Mouse (Mus musculus): ENCODE results near the gene Tmem258.
"Not testable (repeated sequence)": the region's sequence is repeated elsewhere in the genome, so short reads cannot be mapped to it uniquely, and the experiment has no call there.

Tmem258 gene

DNA sequence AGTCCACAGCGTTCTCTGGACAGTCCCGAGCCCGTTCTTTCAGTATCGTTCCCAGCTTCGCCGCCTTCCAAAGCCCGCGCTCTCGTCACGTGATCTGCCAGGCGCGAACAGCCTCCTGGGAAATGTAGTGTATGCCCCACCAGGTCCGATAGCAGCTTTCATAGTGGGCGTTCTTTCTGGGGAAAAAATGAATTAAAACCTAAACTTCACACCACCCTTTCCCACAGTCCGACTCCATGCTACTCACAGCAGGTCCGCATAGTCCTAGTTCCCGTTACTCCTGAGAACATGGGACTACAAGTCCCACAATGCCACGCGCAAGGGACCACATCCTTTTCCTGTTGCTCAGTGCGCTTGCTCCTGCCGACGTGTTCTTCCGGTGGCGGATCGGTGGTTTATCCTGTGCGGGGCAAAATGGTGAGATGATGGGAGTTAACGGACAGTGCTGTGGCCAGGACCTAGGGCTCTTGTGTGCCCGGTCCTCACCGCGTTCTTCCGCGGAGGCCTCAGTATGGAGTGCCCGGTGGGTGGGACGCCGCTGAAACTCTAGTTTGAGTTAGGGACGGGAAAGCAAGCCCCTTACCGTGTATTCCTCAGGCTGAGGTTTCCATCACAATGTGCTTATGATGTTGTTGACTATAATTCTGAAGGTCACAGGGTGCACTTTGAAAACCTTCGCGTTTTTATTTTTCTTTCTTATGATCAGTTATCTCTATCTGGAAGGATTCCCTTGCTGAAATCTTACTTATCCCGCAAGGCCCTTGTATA is at the start of gene Tmem258, which contains the start of gene Fen1:
Gene Tmem258, plus strand, starts transcription at position 167 of the 768 bp plus-strand sequence.
Gene Fen1, minus strand, starts transcription at position 322 of the 768 bp plus-strand sequence.
- peak; percentile 89 for DNase-seq

- DNase-seq = no peak
Measured at GRCm38 (mm10) chr19:10157725-10158124, 46.1 kb upstream of the Tmem258 start.

DNA sequence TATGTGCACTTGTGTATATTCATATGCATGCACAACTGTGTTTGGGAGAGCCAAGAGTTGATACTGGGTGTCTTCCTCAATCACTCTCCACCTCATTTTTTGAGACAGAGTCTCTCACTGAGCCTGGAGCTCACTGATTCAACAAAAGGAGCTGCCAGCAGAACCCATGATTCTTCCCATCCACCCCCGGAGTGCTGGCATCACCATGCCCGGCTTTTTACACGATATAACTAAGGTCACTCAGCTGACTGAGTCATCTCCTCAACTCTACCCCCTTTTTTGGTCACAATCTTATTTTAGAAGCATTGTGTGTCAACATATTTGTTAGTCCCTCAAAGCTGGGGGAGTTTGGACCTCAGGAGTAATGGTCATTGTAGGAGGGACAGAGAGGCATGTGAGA is 39.9 kb upstream of the Tmem258 start:
- no peak for DNase-seq

DNA sequence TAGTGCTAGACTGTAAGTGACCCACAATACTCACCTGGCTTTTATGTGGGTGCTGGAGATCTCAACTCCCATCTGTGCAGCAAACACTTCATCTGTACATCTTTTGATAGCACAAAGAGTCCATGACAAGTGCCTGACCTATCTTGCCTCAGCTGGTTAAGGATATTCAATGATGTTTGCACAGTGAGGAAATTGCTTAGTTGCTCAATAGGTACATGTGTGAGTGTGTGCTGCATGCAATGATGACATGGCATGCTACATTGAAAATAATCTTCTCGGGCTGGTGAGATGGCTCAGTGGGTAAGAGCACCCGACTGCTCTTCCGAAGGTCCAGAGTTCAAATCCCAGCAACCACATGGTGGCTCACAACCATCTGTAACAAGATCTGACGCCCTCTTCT is 37.9 kb upstream of the Tmem258 start:
- DNase-seq = not testable (repeated sequence)

DNA sequence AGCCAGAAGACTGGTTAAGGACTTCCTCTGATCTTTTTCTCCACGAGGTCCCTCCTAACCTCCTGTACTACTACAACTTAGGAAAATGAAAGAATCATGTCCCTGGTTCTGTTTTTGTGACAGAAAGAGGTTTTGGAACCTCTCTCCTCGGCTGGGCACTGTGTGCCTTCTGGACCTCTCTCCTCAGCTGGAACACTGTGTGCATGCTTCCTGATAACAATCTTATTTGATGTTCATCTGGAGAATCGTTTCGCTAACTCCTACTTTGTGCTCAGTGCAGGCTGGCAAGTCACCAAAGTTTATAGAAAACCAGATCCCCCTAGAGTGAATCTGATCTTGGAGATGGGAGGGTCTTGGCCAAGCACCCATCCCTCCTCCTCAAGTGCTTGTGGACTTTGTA is 36.7 kb upstream of the Tmem258 start:
- DNase-seq = no peak

DNA sequence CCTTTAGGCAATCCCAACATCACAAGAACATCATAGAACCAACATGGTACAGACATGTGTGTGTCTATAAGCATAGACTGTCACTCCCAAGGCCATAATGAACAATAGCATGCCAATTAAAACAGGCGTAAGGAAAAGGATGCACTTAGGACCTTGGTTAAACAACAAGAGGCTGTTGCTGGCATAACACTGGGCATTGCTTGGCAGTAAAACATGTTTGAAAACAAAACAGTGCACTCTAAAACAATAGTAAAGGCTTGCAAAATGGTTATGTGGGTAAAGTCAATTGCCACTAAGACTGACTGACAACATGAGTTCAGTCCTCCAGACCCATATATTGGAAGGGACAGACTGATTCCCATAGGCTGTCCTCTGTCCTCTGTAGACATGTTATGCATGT is 35.9 kb upstream of the Tmem258 start:
- DNase-seq = no peak

DNA sequence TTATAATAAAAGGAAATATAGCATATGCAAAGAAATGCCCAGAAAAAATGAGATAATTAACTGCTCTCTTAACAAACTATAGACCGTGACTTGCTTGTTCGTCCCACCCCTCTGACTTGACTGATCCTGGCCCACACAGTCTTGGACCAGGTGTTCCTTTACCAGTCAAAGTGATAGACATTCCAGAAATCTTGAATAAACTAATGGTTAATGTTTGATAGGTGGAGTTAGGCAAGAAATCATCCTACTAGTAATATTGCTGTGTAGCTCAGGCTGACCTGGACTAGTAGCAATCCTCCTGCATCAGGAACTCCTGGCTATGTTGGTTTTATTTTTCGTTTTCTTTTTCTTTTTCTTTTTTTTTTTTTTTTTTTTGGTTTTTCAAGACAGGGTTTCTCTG is 35.4 kb upstream of the Tmem258 start:
- DNase-seq = no peak

DNA sequence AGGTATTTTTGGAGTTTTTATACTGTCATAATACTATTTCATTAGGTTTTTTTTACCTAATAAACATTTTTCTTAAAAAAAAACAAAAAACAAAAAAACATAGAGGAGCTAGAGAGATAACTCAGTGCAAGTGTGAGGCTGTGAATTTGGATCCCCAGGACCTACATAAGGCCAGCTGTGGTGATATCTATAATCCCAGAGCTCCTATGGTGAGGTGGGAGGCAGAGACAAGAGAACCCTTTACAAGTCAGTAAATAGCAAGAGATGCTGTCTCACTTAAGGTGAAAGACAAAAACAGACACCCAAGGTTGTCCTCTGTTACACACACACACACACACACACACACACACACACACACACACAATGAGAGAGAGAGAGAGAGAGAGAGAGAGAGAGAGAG is 34.6 kb upstream of the Tmem258 start:
- DNase-seq = no peak

GRCm38 (mm10) chr19:10169692-10170330 is 34.0 kb upstream of the Tmem258 start:
- not testable (repeated sequence) for DNase-seq

GRCm38 (mm10) chr19:10170466-10170865 is 33.3 kb upstream of the Tmem258 start:
- no peak for DNase-seq

DNA sequence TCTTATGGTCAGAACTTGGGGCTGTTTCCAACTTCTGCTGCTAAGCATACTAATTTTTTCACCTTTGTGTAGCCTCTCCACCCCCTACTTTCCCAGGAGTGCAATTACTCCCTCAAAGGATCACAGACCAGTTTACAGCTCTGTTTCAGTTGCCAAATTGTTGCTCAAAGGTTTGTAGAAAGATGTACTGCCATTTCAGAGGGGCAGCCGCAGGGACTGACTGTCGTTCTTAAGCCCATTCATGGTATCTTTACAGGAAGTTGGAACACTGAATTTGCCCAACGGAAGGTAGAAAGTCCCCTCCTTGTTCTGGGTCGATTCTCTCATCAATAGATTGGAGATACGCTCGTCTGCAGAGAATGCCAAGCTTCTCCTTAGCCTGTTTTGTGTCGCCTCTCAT is 32.5 kb upstream of the Tmem258 start:
- DNase-seq = no peak

- DNase-seq = peak; percentile 57
Measured at GRCm38 (mm10) chr19:10171846-10172245, 32.0 kb upstream of the Tmem258 start.

DNA sequence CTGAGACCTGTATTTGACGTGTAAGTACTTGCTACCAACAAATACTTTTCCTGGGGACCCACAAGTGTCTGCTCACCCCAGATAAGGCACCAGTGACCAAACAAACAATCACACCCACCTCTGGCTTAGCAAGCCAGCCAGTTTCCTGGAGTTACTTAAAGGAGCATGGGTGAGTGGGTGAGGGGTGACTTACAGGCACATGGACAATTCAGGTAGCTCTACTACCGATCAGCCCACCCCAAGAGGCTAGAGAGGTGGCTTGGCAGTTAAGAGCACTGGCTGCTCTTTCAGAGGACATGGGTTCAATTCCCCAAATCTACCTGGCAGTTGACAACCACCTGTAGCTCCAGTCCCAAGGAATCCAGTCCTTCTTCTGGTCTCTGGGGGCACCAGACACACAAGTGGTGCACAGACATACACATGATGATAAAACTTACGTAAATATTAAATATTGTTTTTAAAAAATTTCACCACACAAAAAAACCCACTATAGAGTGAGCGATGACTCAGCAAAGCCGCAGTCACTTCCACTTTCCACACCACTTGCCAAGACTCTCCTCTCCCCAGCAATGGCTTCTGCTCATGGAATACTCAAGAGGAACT is 30.6 kb upstream of the Tmem258 start:
- DNase-seq = no peak

DNA sequence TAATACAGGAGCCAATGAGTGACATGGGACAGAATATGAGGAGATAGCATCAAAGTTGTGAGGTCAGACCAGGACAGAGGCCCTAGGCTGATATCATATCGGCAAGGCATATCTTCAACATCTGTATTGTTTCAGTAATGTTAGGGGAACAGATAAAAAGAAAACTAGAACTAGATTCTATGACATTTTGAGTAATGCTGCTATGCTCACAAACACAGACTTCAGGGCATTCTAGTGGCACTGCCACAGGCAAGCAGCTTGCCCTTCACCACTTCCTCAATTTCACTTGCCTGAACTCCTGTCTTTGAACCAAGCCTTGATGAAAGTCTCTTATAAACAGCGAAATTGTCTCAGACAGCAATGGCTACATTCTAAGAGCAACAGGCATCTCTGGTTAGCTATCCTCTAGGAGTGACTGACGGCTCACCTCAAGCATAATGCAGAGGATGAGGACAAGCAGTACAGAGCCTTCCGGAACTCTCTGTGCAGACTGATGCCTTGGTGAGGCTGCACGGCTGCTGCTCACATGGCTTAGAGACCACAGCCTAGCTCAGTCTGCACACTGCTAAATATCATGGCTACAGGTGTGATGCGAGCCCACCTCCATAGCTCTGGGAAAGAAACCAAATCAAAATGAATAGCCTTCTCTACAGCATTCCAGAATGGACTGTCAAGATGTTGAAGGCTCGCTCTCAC is 29.8 kb upstream of the Tmem258 start:
- DNase-seq = no peak

- no peak for DNase-seq
Measured at GRCm38 (mm10) chr19:10174956-10175355, 28.9 kb upstream of the Tmem258 start.

DNA sequence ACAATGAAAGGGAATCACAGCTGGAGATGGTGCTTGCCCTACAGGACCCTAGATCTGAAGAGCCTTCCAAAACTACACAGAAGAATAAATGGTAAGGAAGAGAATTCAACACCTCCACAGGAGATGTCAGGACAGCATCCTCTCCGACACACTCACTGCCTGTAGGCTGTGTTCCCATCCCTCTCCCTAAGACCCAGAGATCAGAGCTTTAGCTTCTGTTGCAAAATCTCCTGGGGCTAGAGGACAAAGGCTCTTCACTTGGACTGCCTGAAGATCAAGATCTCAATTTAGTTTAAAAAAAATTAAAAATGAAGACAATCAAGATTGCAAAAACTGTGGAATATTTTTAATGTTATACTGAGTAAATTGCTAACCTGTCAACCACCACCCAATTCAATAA is 27.3 kb upstream of the Tmem258 start:
- DNase-seq = no peak

DNA sequence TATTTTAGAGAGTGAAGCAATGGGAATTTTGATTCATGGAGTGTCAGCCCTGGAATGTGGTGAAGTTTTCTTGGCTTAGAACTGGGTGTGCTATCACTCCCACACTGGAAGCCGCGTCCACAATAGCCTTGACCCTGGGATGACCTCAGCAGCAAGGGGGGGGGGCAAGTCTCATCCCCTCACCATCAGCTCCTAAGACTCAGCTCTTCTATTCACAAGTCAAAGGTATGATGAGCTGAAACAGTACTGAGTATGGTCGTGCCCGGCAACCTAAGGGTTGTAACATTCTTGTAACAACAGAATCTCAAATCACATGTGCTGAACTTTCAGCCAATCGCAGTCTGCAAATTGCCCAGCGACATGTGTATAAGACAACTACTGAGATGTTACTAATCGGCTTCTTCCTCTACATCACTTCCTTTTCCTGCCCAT is 26.9 kb upstream of the Tmem258 start:
- DNase-seq = no peak

GRCm38 (mm10) chr19:10181225-10181624 is 22.6 kb upstream of the Tmem258 start:
- DNase-seq = no peak

GRCm38 (mm10) chr19:10182142-10182541 is 21.7 kb upstream of the Tmem258 start:
- DNase-seq = no peak

- DNase-seq = peak; percentile 97
Measured at GRCm38 (mm10) chr19:10182670-10183298, 21.0 kb upstream of the Tmem258 start, which contains the start of gene Fads1. Gene Fads1 (plus strand): TSS chr19:10182888.

DNA sequence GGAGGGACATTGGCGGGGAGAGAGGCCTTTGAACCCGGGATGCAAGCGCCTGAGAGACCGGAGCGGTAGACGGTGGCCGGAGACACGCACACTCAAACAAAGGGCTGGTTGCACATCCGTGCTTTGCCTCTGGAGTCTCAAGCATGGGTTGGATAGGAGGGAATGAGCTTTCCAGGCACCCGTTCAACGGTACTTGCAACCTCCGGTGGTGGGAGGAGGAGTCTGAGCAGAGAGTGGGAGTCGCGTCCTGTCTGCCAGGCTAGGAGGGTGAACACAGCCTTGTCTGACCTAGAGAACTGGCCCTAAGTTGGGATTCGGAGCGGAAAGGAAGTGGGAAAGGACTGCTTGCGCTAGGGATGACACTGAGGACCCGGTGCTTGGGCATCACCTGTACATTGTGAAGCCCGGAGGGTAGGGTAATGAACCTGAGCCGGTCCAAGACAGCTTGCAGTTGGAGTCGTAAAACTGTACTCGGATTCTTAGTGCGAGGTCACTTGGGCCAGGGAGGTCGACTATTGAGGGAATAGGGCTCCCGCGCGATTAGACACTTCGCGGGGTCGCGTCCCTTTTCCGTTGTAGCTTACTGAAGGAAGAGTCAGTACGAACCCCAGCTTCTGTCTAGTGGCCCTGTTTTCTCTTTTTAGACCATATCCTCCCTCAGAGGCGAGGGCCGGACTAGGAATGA is 20.4 kb upstream of the Tmem258 start:
- DNase-seq = peak; percentile 90

DNA sequence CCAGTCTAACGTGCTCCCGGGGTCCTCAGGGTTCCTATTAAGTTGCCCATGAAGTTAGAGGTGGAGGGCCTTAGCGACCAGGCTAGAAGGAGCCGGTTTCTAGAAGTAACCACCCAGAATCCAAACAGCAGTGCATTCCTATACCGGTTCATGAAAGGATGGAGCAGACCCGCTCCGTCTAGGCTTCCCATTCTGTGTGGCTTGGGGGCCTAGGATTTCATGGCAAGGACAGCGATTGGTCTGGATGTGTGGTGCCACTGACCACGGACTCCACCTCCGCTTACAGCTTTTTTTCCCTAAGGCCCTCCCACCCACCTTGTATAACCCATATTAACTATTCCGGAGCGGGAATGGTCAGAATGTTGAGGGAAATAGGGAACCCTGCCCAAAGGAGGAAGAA is 19.7 kb upstream of the Tmem258 start:
- no peak for DNase-seq
